Comparison of ENCODE assay signal across 7 mouse cellular contexts in genomic region chr12:70234938-70235484, GRCm38 (mm10). TPM values are rescaled to one million over a fixed set of nuclear protein-coding genes. Genes with fewer than 3 reads are reported as not detected.
DNase-seq lines count a peak whose midpoint lies in the region; ATAC-seq lines count a peak whose summit lies in the region.

No protein-coding gene starts in this region.

- H3K27ac ChIP-seq in brown adipose tissue, adult 24 weeks (replicated peaks; ENCODE audit: low read depth, low read length), result peak overlapping the region; percentile 76; the same call in 1 of the 2 replicates
- H3K27ac ChIP-seq in heart, embryonic 16.5 days (ENCODE audit: low read length), result no peak overlapping the region

- H3K4me1 ChIP-seq in brown adipose tissue, adult 24 weeks (ENCODE audit: control insufficient read depth, insufficient read depth, insufficient read length, low read length), result peaks cover 8% of the 10 kb centered on the region
- peaks cover 26% of the 10 kb centered on the region for H3K4me1 ChIP-seq in erythroblast, embryonic 14.5 days (ENCODE audit: control insufficient read depth)
- H3K4me1 ChIP-seq in heart, embryonic 16.5 days (ENCODE audit: control insufficient read depth, insufficient read depth, low read length), result peaks cover 13% of the 10 kb centered on the region

- H3K9me3 ChIP-seq in erythroblast, embryonic 14.5 days (ENCODE audit: control insufficient read depth, low read length), result no peaks in the 10 kb centered on the region
- no peaks in the 10 kb centered on the region for H3K9me3 ChIP-seq in heart, embryonic 16.5 days (replicated peaks; ENCODE audit: control insufficient read depth, low read length)

- no peaks in the 10 kb centered on the region for H3K27me3 ChIP-seq in erythroblast, embryonic 14.5 days (ENCODE audit: control insufficient read depth)
- no peaks in the 10 kb centered on the region for H3K27me3 ChIP-seq in heart, embryonic 16.5 days (ENCODE audit: control insufficient read depth, insufficient read depth, low read length)

- ATAC-seq in heart, embryonic 16.5 days (replicated peaks; ENCODE audit: extremely low read depth, insufficient read depth, low FRiP score), result no peak; the same call in 1 of the 2 replicates

- peak overlapping the region; percentile 71 for H3K9ac ChIP-seq in heart, embryonic 16.5 days (ENCODE audit: low read length)

- WGBS in heart, embryonic 16.5 days, result 10% methylated on average over 13 of the region's 13 CpGs

- H3K36me3 ChIP-seq in erythroblast, embryonic 14.5 days (ENCODE audit: control insufficient read depth), result no peaks in the 10 kb centered on the region
- no peaks in the 10 kb centered on the region for H3K36me3 ChIP-seq in heart, embryonic 16.5 days (ENCODE audit: control insufficient read depth, insufficient read depth)

- peak overlapping the region; percentile 74 for H3K4me3 ChIP-seq in brown adipose tissue, adult 24 weeks (ENCODE audit: insufficient read depth, low read depth, low read length)
- H3K4me3 ChIP-seq in erythroblast, embryonic 14.5 days (replicated peaks), result peak overlapping the region; percentile 48
- peak overlapping the region; percentile 55 for H3K4me3 ChIP-seq in heart, embryonic 16.5 days (ENCODE audit: low read length)

- H3K4me2 ChIP-seq in heart, embryonic 16.5 days (ENCODE audit: low read depth, low read length), result peak overlapping the region; percentile 75

- DNase-seq in Muller cell, postnatal 12 days (ENCODE audit: inconsistent ontology term), result peak; percentile 79
- peak; percentile 69 to 87 for DNase-seq in kidney, postnatal 36 days
- peak; percentile 83 for DNase-seq in lung, postnatal 14 days
- peak; percentile 84 for DNase-seq in retina, postnatal 1 day

RNA-seq across cellular contexts. Expression of gene Pygl, which starts 3.7 kb away (rescaled TPM):
- polyA plus RNA-seq in brown adipose tissue, adult 24 weeks (2012; ENCODE audit: insufficient read depth, insufficient read length, missing spikeins), result 660 and 992 TPM in 2 replicates
- polyA plus RNA-seq in erythroblast, embryonic 14.5 days (2012), result 0.11 and 0.15 TPM in 2 replicates
- polyA plus RNA-seq in heart, embryonic 16.5 days (2015; fragmentation: Nextera tagmentation; extraction: Ambion mirVana), result 52.9 and 54.1 TPM in 2 replicates

Comparison
In these comparisons a context has a peak if more than half of its experiments do, and no peak if none do; other contexts are left out.
1. RNA of gene Pygl, which starts 3.7 kb away (polyA plus RNA-seq): 660 to 992 TPM in brown adipose tissue, adult 24 weeks and 52.9 to 54.1 TPM in heart, embryonic 16.5 days; 0.11 to 0.15 TPM in erythroblast, embryonic 14.5 days; every median in the first group is over 10 times any median in the second.
2. Peak in every context shown above with its lines, with median percentiles within 50 percentile points of each other: DNase-seq and H3K4me3 ChIP-seq.